Mouse (Mus musculus) kidney, embryonic 15.5 days (tissue): ENCODE measurements around the gene Pik3ap1. TPM values are rescaled to one million over a fixed set of nuclear protein-coding genes. Genes with fewer than 3 reads are reported as not detected.

Experiments
- ATAC-seq: fragments of 200-750 bp; cut with Nextera tagmentation; replicated peaks from 2 replicates; pipeline ENCODE4 v1.8.0; 2017; ENCODE audit warnings: moderate TSS enrichment; ENCODE audit not compliant: low FRiP score
- H3K27ac ChIP-seq: fragments of 300-500 bp; sonication (generic); 2 replicates; pipeline ENCODE4 v1.5.1; 2015; ENCODE audit warnings: mild to moderate bottlenecking, inconsistent platforms
- H3K27me3 ChIP-seq: fragments of 300-500 bp; sonication (generic); 2 replicates; pipeline ENCODE4 v1.6.1; 2015; ENCODE audit warnings: inconsistent platforms
- H3K36me3 ChIP-seq: fragments of 300-500 bp; sonication (generic); 2 replicates; pipeline ENCODE4 v1.6.1; 2015; ENCODE audit warnings: inconsistent platforms
- H3K4me1 ChIP-seq: fragments of 300-500 bp; sonication (generic); 2 replicates; pipeline ENCODE4 v1.6.1; 2015; ENCODE audit warnings: inconsistent platforms
- H3K4me2 ChIP-seq: fragments of 300-500 bp; sonication (generic); 2 replicates; pipeline ENCODE4 v1.6.1; 2015; ENCODE audit warnings: moderate library complexity, mild to moderate bottlenecking, inconsistent platforms
- H3K4me3 ChIP-seq: fragments of 300-500 bp; sonication (generic); replicated peaks from 2 replicates; pipeline ENCODE4 v1.5.1; 2015; ENCODE audit warnings: mild to moderate bottlenecking, inconsistent platforms
- H3K9ac ChIP-seq: fragments of 300-500 bp; sonication (generic); 2 replicates; pipeline ENCODE4 v1.6.1; 2015; ENCODE audit warnings: mild to moderate bottlenecking, inconsistent platforms
- H3K9me3 ChIP-seq: fragments of 300-500 bp; sonication (generic); replicated peaks from 2 replicates; pipeline ENCODE4 v1.6.1; 2016; ENCODE audit warnings: inconsistent platforms
- WGBS: fragments of 180-500 bp; shearing (Covaris S2); methylation state at CpG from one replicate; pipeline ENCODE4 v1.1.7; 2015; ENCODE audit warnings: mixed read lengths; 5-methylcytosine and 5-hydroxymethylcytosine counted together
- polyA plus RNA-seq: library from polyadenylated mRNA; unstranded; fragments of >200 nt; fragmentation: Nextera tagmentation; extraction: Ambion mirVana; gene quantifications from 2 replicates; pipeline ENCODE4 v1.2.1, GENCODE M21; 2015

Gene Pik3ap1
- polyA plus RNA-seq, 1 experiment from 2014 or later, result 2.2 TPM

GRCm38 (mm10) chr19:41344666-41345027 lies 40.3 kb downstream of the Pik3ap1 start:
- Histone ChIP-seq H3K27me3 (no peaks in the 10 kb centered on the region), H3K9ac (no peak overlapping the region), H3K4me3 (no peak overlapping the region), H3K9me3 (no peaks in the 10 kb centered on the region), H3K4me2 (no peak overlapping the region), H3K36me3 (no peaks in the 10 kb centered on the region), H3K4me1 (0 out of 2 replicates have a peak, but pooled peaks cover 4% of the 10 kb centered on the region), H3K27ac (no peak overlapping the region)
- no peak for ATAC-seq
- WGBS, result 82% methylated on average over 8 of the region's 8 CpGs

GRCm38 (mm10) chr19:41342592-41343090 lies 42.3 kb downstream of the Pik3ap1 start:
- no peak overlapping the region for H3K4me2 ChIP-seq
- H3K4me1 ChIP-seq, result 0 out of 2 replicates have a peak, but pooled peaks cover 4% of the 10 kb centered on the region
- H3K27ac ChIP-seq, result no peak overlapping the region
- no peak overlapping the region for H3K4me3 ChIP-seq
- no peaks in the 10 kb centered on the region for H3K36me3 ChIP-seq
- WGBS, result 71% methylated on average over 6 of the region's 6 CpGs
- no peak for ATAC-seq
- no peaks in the 10 kb centered on the region for H3K9me3 ChIP-seq
- no peaks in the 10 kb centered on the region for H3K27me3 ChIP-seq
- no peak overlapping the region for H3K9ac ChIP-seq

GRCm38 (mm10) chr19:41341677-41342076 lies 43.2 kb downstream of the Pik3ap1 start:
- no peaks in the 10 kb centered on the region for H3K9me3 ChIP-seq

GRCm38 (mm10) chr19:41339020-41339836 lies 45.7 kb downstream of the Pik3ap1 start:
- Histone ChIP-seq H3K4me3 (no peak overlapping the region), H3K9ac (no peak overlapping the region), H3K4me2 (no peak overlapping the region), H3K4me1 (no peaks in the 10 kb centered on the region), H3K27ac (no peak overlapping the region), H3K9me3 (no peaks in the 10 kb centered on the region), H3K36me3 (no peaks in the 10 kb centered on the region), H3K27me3 (no peaks in the 10 kb centered on the region)
- no peak for ATAC-seq
- WGBS, result 71% methylated on average over 21 of the region's 21 CpGs

More at GRCm38 (mm10) chr19:41341677-41342076, 43.2 kb downstream of the Pik3ap1 start:
- no peak overlapping the region for H3K27ac ChIP-seq
- H3K27me3 ChIP-seq, result no peaks in the 10 kb centered on the region
- ATAC-seq, result no peak
- H3K4me1 ChIP-seq, result 0 out of 2 replicates have a peak, but pooled peaks cover 4% of the 10 kb centered on the region
- no peak overlapping the region for H3K4me3 ChIP-seq
- no peaks in the 10 kb centered on the region for H3K36me3 ChIP-seq
- 79% methylated on average over 5 of the region's 5 CpGs for WGBS
- no peak overlapping the region for H3K4me2 ChIP-seq
- H3K9ac ChIP-seq, result no peak overlapping the region

GRCm38 (mm10) chr19:41338379-41338778 lies 46.5 kb downstream of the Pik3ap1 start:
- H3K9me3 ChIP-seq, result no peaks in the 10 kb centered on the region
- no peaks in the 10 kb centered on the region for H3K27me3 ChIP-seq
- no peak overlapping the region for H3K27ac ChIP-seq
- H3K4me3 ChIP-seq, result no peak overlapping the region
- 75% methylated on average over 6 of the region's 6 CpGs for WGBS
- H3K36me3 ChIP-seq, result no peaks in the 10 kb centered on the region
- H3K4me1 ChIP-seq, result no peaks in the 10 kb centered on the region
- no peak for ATAC-seq
- no peak overlapping the region for H3K4me2 ChIP-seq
- no peak overlapping the region for H3K9ac ChIP-seq

GRCm38 (mm10) chr19:41335721-41336120 lies 49.2 kb downstream of the Pik3ap1 start:
- no peak overlapping the region for H3K9ac ChIP-seq
- H3K4me3 ChIP-seq, result no peak overlapping the region
- no peaks in the 10 kb centered on the region for H3K4me1 ChIP-seq
- H3K27me3 ChIP-seq, result no peaks in the 10 kb centered on the region
- 78% methylated on average over 3 of the region's 3 CpGs for WGBS
- no peaks in the 10 kb centered on the region for H3K36me3 ChIP-seq
- H3K9me3 ChIP-seq, result no peaks in the 10 kb centered on the region
- H3K4me2 ChIP-seq, result no peak overlapping the region
- no peak overlapping the region for H3K27ac ChIP-seq
- ATAC-seq, result no peak

- no peaks in the 10 kb centered on the region for H3K9me3 ChIP-seq
- WGBS, result 80% methylated on average over 8 of the region's 8 CpGs
- no peaks in the 10 kb centered on the region for H3K4me1 ChIP-seq
- no peak overlapping the region for H3K27ac ChIP-seq
- no peak overlapping the region for H3K9ac ChIP-seq
- H3K36me3 ChIP-seq, result no peaks in the 10 kb centered on the region
- H3K27me3 ChIP-seq, result no peaks in the 10 kb centered on the region
- no peak overlapping the region for H3K4me3 ChIP-seq
- no peak overlapping the region for H3K4me2 ChIP-seq
- ATAC-seq, result no peak
Observed at GRCm38 (mm10) chr19:41332986-41333385, 51.9 kb downstream of the Pik3ap1 start.

- Histone ChIP-seq H3K4me3 (no peak overlapping the region), H3K4me2 (no peak overlapping the region), H3K27me3 (no peaks in the 10 kb centered on the region), H3K4me1 (no peaks in the 10 kb centered on the region), H3K9ac (no peak overlapping the region), H3K36me3 (no peaks in the 10 kb centered on the region), H3K9me3 (no peaks in the 10 kb centered on the region), H3K27ac (no peak overlapping the region)
- WGBS, result 91% methylated on average over 12 of the region's 12 CpGs
- ATAC-seq, result no peak
Observed at GRCm38 (mm10) chr19:41332228-41332627, 52.7 kb downstream of the Pik3ap1 start.

GRCm38 (mm10) chr19:41330401-41330800 lies 54.5 kb downstream of the Pik3ap1 start:
- ATAC-seq, result no peak
- Histone ChIP-seq H3K36me3 (no peaks in the 10 kb centered on the region), H3K9ac (no peak overlapping the region), H3K27ac (no peak overlapping the region), H3K27me3 (no peaks in the 10 kb centered on the region), H3K4me2 (no peak overlapping the region), H3K4me1 (no peaks in the 10 kb centered on the region), H3K9me3 (no peaks in the 10 kb centered on the region), H3K4me3 (no peak overlapping the region)
- WGBS, result 89% methylated on average over 7 of the region's 7 CpGs

- 95% methylated on average over 7 of the region's 7 CpGs for WGBS
- H3K27ac ChIP-seq, result no peak overlapping the region
- no peak for ATAC-seq
- no peaks in the 10 kb centered on the region for H3K27me3 ChIP-seq
- H3K4me2 ChIP-seq, result no peak overlapping the region
- H3K36me3 ChIP-seq, result no peaks in the 10 kb centered on the region
- H3K9me3 ChIP-seq, result no peaks in the 10 kb centered on the region
- no peak overlapping the region for H3K9ac ChIP-seq
- no peak overlapping the region for H3K4me3 ChIP-seq
- no peaks in the 10 kb centered on the region for H3K4me1 ChIP-seq
Observed at GRCm38 (mm10) chr19:41329961-41330360, 54.9 kb downstream of the Pik3ap1 start.

- Histone ChIP-seq H3K4me2 (no peak overlapping the region), H3K27ac (no peak overlapping the region), H3K9ac (no peak overlapping the region), H3K27me3 (no peaks in the 10 kb centered on the region), H3K4me1 (no peaks in the 10 kb centered on the region), H3K36me3 (no peaks in the 10 kb centered on the region), H3K9me3 (no peaks in the 10 kb centered on the region), H3K4me3 (no peak overlapping the region)
- WGBS, result 81% methylated on average over 9 of the region's 9 CpGs
- no peak for ATAC-seq
Observed at GRCm38 (mm10) chr19:41328743-41329142, 56.2 kb downstream of the Pik3ap1 start.

GRCm38 (mm10) chr19:41323813-41324212 lies 61.1 kb downstream of the Pik3ap1 start:
- H3K27me3 ChIP-seq, result no peaks in the 10 kb centered on the region
- ATAC-seq, result no peak
- no peak overlapping the region for H3K9ac ChIP-seq
- no peak overlapping the region for H3K4me3 ChIP-seq
- H3K4me2 ChIP-seq, result no peak overlapping the region
- H3K4me1 ChIP-seq, result no peaks in the 10 kb centered on the region
- H3K9me3 ChIP-seq, result no peaks in the 10 kb centered on the region
- H3K27ac ChIP-seq, result no peak overlapping the region
- H3K36me3 ChIP-seq, result no peaks in the 10 kb centered on the region
